Mouse (Mus musculus) lung, postnatal 0 days (tissue): ENCODE data around the gene Klk1b8.

Experiments used
- CTCF ChIP-seq: IDR thresholded peaks from 2 replicates; pipeline ENCODE4 v1.5.1; 2016; ENCODE audit warnings: antibody characterized with exemption, mild to moderate bottlenecking
- EP300 ChIP-seq: IDR thresholded peaks from 2 replicates; pipeline ENCODE4 v1.6.1; 2016; ENCODE audit warnings: antibody characterized with exemption, mild to moderate bottlenecking, control low read depth

GRCm38 (mm10) chr7:43936551-43936950 is 13.9 kb upstream of the Klk1b8 start:
- TF ChIP-seq CTCF, result no peak
- no peak for TF ChIP-seq EP300
